7 mouse cellular contexts compared by ENCODE assay signal in the genomic region with DNA sequence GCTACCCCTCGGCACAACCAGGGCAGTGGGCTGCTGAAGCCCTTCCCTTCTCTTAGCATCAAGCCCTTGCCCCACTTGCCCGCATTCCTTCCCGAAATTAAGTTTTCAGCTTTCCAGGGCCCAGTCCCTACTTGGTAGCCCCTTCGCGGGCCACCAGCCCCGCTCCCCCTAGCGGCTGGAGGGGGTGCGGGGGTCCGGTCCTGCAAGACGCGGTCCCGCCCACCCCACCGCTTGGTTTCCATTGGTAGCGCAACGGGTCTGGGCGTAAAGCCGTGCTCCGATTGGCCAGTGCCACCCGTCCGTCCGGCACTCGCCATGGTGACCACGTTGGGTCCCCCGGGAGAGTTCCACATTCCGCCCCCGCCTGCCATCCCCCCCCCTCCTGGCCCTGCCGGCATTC. TPM values are rescaled to one million over a fixed set of nuclear protein-coding genes. Genes with fewer than 3 reads are reported as not detected.
DNase-seq lines count a peak whose midpoint lies in the region; ATAC-seq lines count a peak whose summit lies in the region.

No protein-coding gene starts in this region.

- under 1% methylated on average over 27 of the region's 27 CpGs for WGBS in intestine, embryonic 15.5 days
- under 1% methylated on average over 25 of the region's 27 CpGs for WGBS in limb, embryonic 10.5 days
- under 1% methylated on average over 26 of the region's 27 CpGs for WGBS in midbrain, embryonic 13.5 days

- no peaks in the 10 kb centered on the region for H3K9me3 ChIP-seq in intestine, embryonic 15.5 days
- no peaks in the 10 kb centered on the region for H3K9me3 ChIP-seq in limb, embryonic 10.5 days (replicated peaks)
- H3K9me3 ChIP-seq in midbrain, embryonic 13.5 days: no peaks in the 10 kb centered on the region

- H3K4me2 ChIP-seq in intestine, embryonic 15.5 days (replicated peaks): peak overlapping the region; percentile 90
- H3K4me2 ChIP-seq in midbrain, embryonic 13.5 days (replicated peaks): peak overlapping the region; percentile 79

- H3K4me1 ChIP-seq in intestine, embryonic 15.5 days (replicated peaks): peaks cover 45% of the 10 kb centered on the region
- H3K4me1 ChIP-seq in limb, embryonic 10.5 days: peaks cover 60% of the 10 kb centered on the region
- peaks cover 32% of the 10 kb centered on the region for H3K4me1 ChIP-seq in midbrain, embryonic 13.5 days (replicated peaks)

- intact Hi-C loops in gastrocnemius, postnatal 36 days (cut with DNase I): no loop called here

- peak overlapping the region; percentile 85 for H3K4me3 ChIP-seq in intestine, embryonic 15.5 days (replicated peaks)
- H3K4me3 ChIP-seq in limb, embryonic 10.5 days: peak overlapping the region; percentile 96
- peak overlapping the region; percentile 56 for H3K4me3 ChIP-seq in midbrain, embryonic 13.5 days (replicated peaks)

- ATAC-seq in intestine, embryonic 15.5 days: peak; percentile 96
- peak; percentile 92 for ATAC-seq in midbrain, embryonic 13.5 days

- peaks cover 3% of the 10 kb centered on the region; the same call in 1 of the 2 replicates for H3K27me3 ChIP-seq in intestine, embryonic 15.5 days (replicated peaks)
- H3K27me3 ChIP-seq in limb, embryonic 10.5 days (ENCODE audit: low read depth, poor library complexity, severe bottlenecking): peaks cover 17% of the 10 kb centered on the region
- H3K27me3 ChIP-seq in midbrain, embryonic 13.5 days: peaks cover 67% of the 10 kb centered on the region

- DNase-seq in adrenal gland, adult 2 months: peak; percentile 96
- peak; percentile 97 for DNase-seq in embryo, embryonic 10 days (ENCODE audit: low spot score)
- DNase-seq in gastrocnemius, postnatal 36 days: peak; percentile 90 to 97
- DNase-seq in limb, embryonic 10.5 days (ENCODE audit: low spot score): peak; percentile 98
- peak; percentile 57 for DNase-seq in spleen, adult 12 weeks (ENCODE audit: low spot score)

- peak overlapping the region; percentile 76 for H3K27ac ChIP-seq in intestine, embryonic 15.5 days
- H3K27ac ChIP-seq in limb, embryonic 10.5 days: peak overlapping the region; percentile 99
- no peak overlapping the region for H3K27ac ChIP-seq in midbrain, embryonic 13.5 days

- peak overlapping the region; percentile 78 for H3K9ac ChIP-seq in intestine, embryonic 15.5 days
- peak overlapping the region; percentile 67 for H3K9ac ChIP-seq in midbrain, embryonic 13.5 days (replicated peaks)

- no peaks in the 10 kb centered on the region for H3K36me3 ChIP-seq in intestine, embryonic 15.5 days
- peaks cover 8% of the 10 kb centered on the region for H3K36me3 ChIP-seq in limb, embryonic 10.5 days
- no peaks in the 10 kb centered on the region for H3K36me3 ChIP-seq in midbrain, embryonic 13.5 days

RNA-seq across cellular contexts. Expression of a gene that starts 0.5 kb away (rescaled TPM):
- 10 to 100 TPM in 1 of 2 experiments, 1 to 10 TPM in 1; 7.3 to 12.5 TPM for total RNA-seq in adrenal gland, adult 2 months (2021)
- polyA plus RNA-seq in adrenal gland, adult 2 months (2012; rRNA removed): 16.5 and 20.4 TPM in 2 replicates
- 1 to 10 TPM; 3.3 to 3.8 TPM for total RNA-seq in gastrocnemius, postnatal 36 days (2021)
- 20.1 and 20.7 TPM in 2 replicates for polyA plus RNA-seq in intestine, embryonic 15.5 days (2015; fragmentation: Nextera tagmentation; extraction: Ambion mirVana)
- polyA plus RNA-seq in limb, embryonic 10.5 days (2016; fragmentation: Nextera tagmentation; extraction: Ambion mirVana): 27.0 and 32.3 TPM in 2 replicates
- polyA plus RNA-seq in midbrain, embryonic 13.5 days (2015; fragmentation: Nextera tagmentation; extraction: Ambion mirVana): 4.0 and 6.0 TPM in 2 replicates

RNA-seq across cellular contexts. Expression of a gene that starts 6.1 kb away (rescaled TPM):
- 1 to 10 TPM; 1.1 to 1.3 TPM for total RNA-seq in adrenal gland, adult 2 months (2021)
- polyA plus RNA-seq in adrenal gland, adult 2 months (2012; rRNA removed): 1.8 and 2.0 TPM in 2 replicates
- total RNA-seq in gastrocnemius, postnatal 36 days (2021): not detected
- 1.3 and 2.1 TPM in 2 replicates for polyA plus RNA-seq in intestine, embryonic 15.5 days (2015; fragmentation: Nextera tagmentation; extraction: Ambion mirVana)
- polyA plus RNA-seq in limb, embryonic 10.5 days (2016; fragmentation: Nextera tagmentation; extraction: Ambion mirVana): 0.18 and 0.74 TPM in 2 replicates
- 0.08 and 0.13 TPM in 2 replicates for polyA plus RNA-seq in midbrain, embryonic 13.5 days (2015; fragmentation: Nextera tagmentation; extraction: Ambion mirVana)

RNA-seq across cellular contexts. Expression of a gene that starts 41.2 kb away (rescaled TPM):
- 10 to 100 TPM in 1 of 2 experiments, 1 to 10 TPM in 1; 5.8 to 12.4 TPM for total RNA-seq in adrenal gland, adult 2 months (2021)
- polyA plus RNA-seq in adrenal gland, adult 2 months (2012; rRNA removed): 13.0 and 18.2 TPM in 2 replicates
- 1 to 10 TPM; 2.6 to 4.9 TPM for total RNA-seq in gastrocnemius, postnatal 36 days (2021)
- polyA plus RNA-seq in intestine, embryonic 15.5 days (2015; fragmentation: Nextera tagmentation; extraction: Ambion mirVana): 39.4 and 40.3 TPM in 2 replicates
- polyA plus RNA-seq in limb, embryonic 10.5 days (2016; fragmentation: Nextera tagmentation; extraction: Ambion mirVana): 23.4 and 33.1 TPM in 2 replicates
- polyA plus RNA-seq in midbrain, embryonic 13.5 days (2015; fragmentation: Nextera tagmentation; extraction: Ambion mirVana): 51.2 and 54.5 TPM in 2 replicates

RNA-seq across cellular contexts. Expression of a gene that starts 57.2 kb away (rescaled TPM):
- total RNA-seq in adrenal gland, adult 2 months (2021): 10 to 100 TPM; 17.3 to 24.3 TPM
- 40.2 and 56.5 TPM in 2 replicates for polyA plus RNA-seq in adrenal gland, adult 2 months (2012; rRNA removed)
- total RNA-seq in gastrocnemius, postnatal 36 days (2021): 10 to 100 TPM; 20.9 to 25.5 TPM
- 22.4 and 23.8 TPM in 2 replicates for polyA plus RNA-seq in intestine, embryonic 15.5 days (2015; fragmentation: Nextera tagmentation; extraction: Ambion mirVana)
- 7.0 and 11.6 TPM in 2 replicates for polyA plus RNA-seq in limb, embryonic 10.5 days (2016; fragmentation: Nextera tagmentation; extraction: Ambion mirVana)
- polyA plus RNA-seq in midbrain, embryonic 13.5 days (2015; fragmentation: Nextera tagmentation; extraction: Ambion mirVana): 189 and 212 TPM in 2 replicates
